22 mouse cellular contexts compared by ENCODE assay signal in genomic region chr10:56099641-56100310, GRCm38 (mm10). TPM values are rescaled to one million over a fixed set of nuclear protein-coding genes. Genes with fewer than 3 reads are reported as not detected.
DNase-seq lines count a peak whose midpoint lies in the region; ATAC-seq lines count a peak whose summit lies in the region.
"Had no signal": no experiment of that assay in that cellular context is flagged by ENCODE, and none has a peak within 500 bp of the region (broad histone marks: within the 10 kb centered on the region; RNA-seq: fewer than 3 reads in every experiment).

No protein-coding gene starts in this region.

- no peaks in the 10 kb centered on the region for H3K9me3 ChIP-seq in lung, embryonic 15.5 days
- no peaks in the 10 kb centered on the region for H3K9me3 ChIP-seq in forebrain, embryonic 11.5 days (ENCODE audit: control insufficient read depth, low read length)
- no peaks in the 10 kb centered on the region for H3K9me3 ChIP-seq in liver, embryonic 12.5 days (replicated peaks)
- H3K9me3 ChIP-seq: embryonic facial prominence, embryonic 10.5 days; forebrain, embryonic 10.5 days; forebrain, embryonic 15.5 days; heart, embryonic 13.5 days; hindbrain, embryonic 13.5 days had no signal

- peak; percentile 86 for DNase-seq in gonadal fat pad, adult 2 months (ENCODE audit: low read depth)
- DNase-seq in lung, postnatal 14 days = peak; percentile 5
- no peak for DNase-seq in forebrain, embryonic 11.5 days (ENCODE audit: low spot score)
- DNase-seq in layer of hippocampus, postnatal 14 days (ENCODE audit: low spot score in 2 of 2) = no peak
- DNase-seq: adrenal gland, adult 2 months; adrenal gland, postnatal 25 days; cerebellum, adult 2 months; cerebellum, postnatal 10 days; gastrocnemius, postnatal 36 days; heart, adult 18-20 months; heart, postnatal 4 days had no signal

- 0 out of 2 replicates have a peak, but pooled peaks cover 2% of the 10 kb centered on the region for H3K4me1 ChIP-seq in lung, embryonic 15.5 days
- no peaks in the 10 kb centered on the region for H3K4me1 ChIP-seq in forebrain, embryonic 11.5 days (replicated peaks; ENCODE audit: control insufficient read depth, insufficient read depth, low read length)
- no peaks in the 10 kb centered on the region for H3K4me1 ChIP-seq in liver, embryonic 12.5 days
- H3K4me1 ChIP-seq: embryonic facial prominence, embryonic 10.5 days; forebrain, embryonic 10.5 days; forebrain, embryonic 15.5 days; heart, embryonic 13.5 days; hindbrain, embryonic 13.5 days had no signal

- no peaks in the 10 kb centered on the region for H3K36me3 ChIP-seq in lung, embryonic 15.5 days
- H3K36me3 ChIP-seq in forebrain, embryonic 11.5 days (ENCODE audit: control insufficient read depth, insufficient read depth, low read length) = no peaks in the 10 kb centered on the region
- no peaks in the 10 kb centered on the region for H3K36me3 ChIP-seq in liver, embryonic 12.5 days
- H3K36me3 ChIP-seq: embryonic facial prominence, embryonic 10.5 days; forebrain, embryonic 10.5 days; forebrain, embryonic 15.5 days; heart, embryonic 13.5 days; hindbrain, embryonic 13.5 days had no signal

- 66% methylated on average over 3 of the region's 3 CpGs for WGBS in lung, embryonic 15.5 days
- WGBS in forebrain, embryonic 11.5 days = 95% methylated on average over 3 of the region's 3 CpGs
- 62% methylated on average over 3 of the region's 3 CpGs for WGBS in liver, embryonic 12.5 days (ENCODE audit: insufficient replicate concordance)

- H3K9ac ChIP-seq in lung, embryonic 15.5 days = no peak overlapping the region
- H3K9ac ChIP-seq in forebrain, embryonic 11.5 days (ENCODE audit: low read length) = no peak overlapping the region
- no peak overlapping the region for H3K9ac ChIP-seq in liver, embryonic 12.5 days
- H3K9ac ChIP-seq: forebrain, embryonic 15.5 days; heart, embryonic 13.5 days; hindbrain, embryonic 13.5 days had no signal

- H3K27me3 ChIP-seq in lung, embryonic 15.5 days = no peaks in the 10 kb centered on the region
- H3K27me3 ChIP-seq in forebrain, embryonic 11.5 days (ENCODE audit: control insufficient read depth, insufficient read depth, low read length) = no peaks in the 10 kb centered on the region
- H3K27me3 ChIP-seq in liver, embryonic 12.5 days (replicated peaks) = no peaks in the 10 kb centered on the region
- H3K27me3 ChIP-seq: CH12.LX; forebrain, embryonic 15.5 days; heart, embryonic 13.5 days; hindbrain, embryonic 13.5 days; Patski had no signal

- no peak overlapping the region for H3K4me3 ChIP-seq in lung, embryonic 15.5 days
- H3K4me3 ChIP-seq in forebrain, embryonic 11.5 days (ENCODE audit: low read depth, low read length) = no peak overlapping the region
- no peak overlapping the region for H3K4me3 ChIP-seq in liver, embryonic 12.5 days
- H3K4me3 ChIP-seq: embryonic facial prominence, embryonic 10.5 days; forebrain, embryonic 10.5 days; forebrain, embryonic 15.5 days; heart, embryonic 13.5 days; hindbrain, embryonic 13.5 days had no signal

- ATAC-seq in lung, embryonic 15.5 days (ENCODE audit: borderline replicate concordance, extremely low read depth, low FRiP score, low TSS enrichment) = peak; percentile 90
- no peak for ATAC-seq in forebrain, embryonic 11.5 days (replicated peaks; ENCODE audit: low FRiP score)
- no peak for ATAC-seq in liver, embryonic 12.5 days
- ATAC-seq: activated CD4-positive, CD25-positive, alpha-beta regulatory T cell, adult 4 months; forebrain, embryonic 15.5 days; hindbrain, postnatal 0 days; Patski had no signal

- peak overlapping the region; percentile 74 for H3K27ac ChIP-seq in lung, embryonic 15.5 days
- no peak overlapping the region for H3K27ac ChIP-seq in forebrain, embryonic 11.5 days (ENCODE audit: low read depth, low read length)
- no peak overlapping the region for H3K27ac ChIP-seq in liver, embryonic 12.5 days
- H3K27ac ChIP-seq: embryonic facial prominence, embryonic 10.5 days; forebrain, embryonic 10.5 days; forebrain, embryonic 15.5 days; heart, embryonic 13.5 days; hindbrain, embryonic 13.5 days; hindbrain, postnatal 0 days had no signal

- no peak overlapping the region for H3K4me2 ChIP-seq in lung, embryonic 15.5 days
- H3K4me2 ChIP-seq in forebrain, embryonic 11.5 days (ENCODE audit: low read depth, low read length, severe bottlenecking) = no peak overlapping the region
- H3K4me2 ChIP-seq in liver, embryonic 12.5 days = no peak overlapping the region
- H3K4me2 ChIP-seq: forebrain, embryonic 15.5 days; heart, embryonic 13.5 days; hindbrain, embryonic 13.5 days had no signal

RNA-seq across cellular contexts. Expression of gene Msl3l2, which starts 6.9 kb away (rescaled TPM):
- 3.3 and 4.4 TPM in 2 replicates for polyA plus RNA-seq in gonadal fat pad, adult 2 months (2012; rRNA removed)
- polyA plus RNA-seq in lung, embryonic 15.5 days (2015; fragmentation: Nextera tagmentation; extraction: Ambion mirVana) = 5.3 and 5.7 TPM in 2 replicates
- 8.0 and 8.6 TPM in 2 replicates for polyA plus RNA-seq in forebrain, embryonic 11.5 days (2014; fragmentation: Nextera tagmentation; extraction: Ambion mirVana)
- polyA plus RNA-seq in liver, embryonic 12.5 days (2016; fragmentation: Nextera tagmentation; extraction: Ambion mirVana) = 2.2 and 2.6 TPM in 2 replicates
- 10 to 100 TPM; 15.5 to 16.6 TPM for total RNA-seq in layer of hippocampus, postnatal 14 days (2021)

Comparison
In these comparisons a context has a peak if more than half of its experiments do, and no peak if none do; other contexts are left out.
1. DNase-seq: peak in gonadal fat pad, adult 2 months (single experiment) and lung, postnatal 14 days (single experiment); none in forebrain, embryonic 11.5 days (single experiment) and layer of hippocampus, postnatal 14 days (0 of 2).